Mouse (Mus musculus) CD4-positive helper T cell, adult 2 months (primary cell): ENCODE measurements around the gene Tdrd6.

ENCODE experiments used
- DNase-seq: peaks from one replicate; pipeline ENCODE4 v3.0.0-alpha.2; 2012; ENCODE audit warnings: low read depth, missing footprints, low spot score

Tdrd6 gene

DNA sequence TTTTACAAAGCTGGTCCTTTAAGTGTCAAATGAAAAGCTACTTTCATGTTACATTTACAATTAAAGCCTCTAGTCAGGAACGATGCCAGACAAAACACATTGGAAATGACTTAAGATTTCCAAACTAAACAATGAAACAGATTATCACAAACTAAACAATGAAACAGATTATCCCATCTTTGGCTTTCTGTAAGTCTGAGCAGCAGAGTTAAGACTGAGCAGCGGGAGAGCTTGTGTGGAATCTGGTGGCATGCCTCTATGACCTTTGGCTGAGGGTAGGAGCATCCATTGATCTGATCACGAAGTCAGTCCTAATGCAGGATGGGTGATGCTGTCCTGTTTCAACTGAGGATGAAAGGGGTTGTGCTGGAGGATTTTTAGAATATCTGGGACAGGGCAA, 17.9 kb downstream of the Tdrd6 start:
- DNase-seq = no peak

GRCm38 (mm10) chr17:43611586-43611985, 18.5 kb downstream of the Tdrd6 start:
- DNase-seq = peak; percentile 16

GRCm38 (mm10) chr17:43606704-43607103, 23.4 kb downstream of the Tdrd6 start:
- peak; percentile 33 for DNase-seq

DNA sequence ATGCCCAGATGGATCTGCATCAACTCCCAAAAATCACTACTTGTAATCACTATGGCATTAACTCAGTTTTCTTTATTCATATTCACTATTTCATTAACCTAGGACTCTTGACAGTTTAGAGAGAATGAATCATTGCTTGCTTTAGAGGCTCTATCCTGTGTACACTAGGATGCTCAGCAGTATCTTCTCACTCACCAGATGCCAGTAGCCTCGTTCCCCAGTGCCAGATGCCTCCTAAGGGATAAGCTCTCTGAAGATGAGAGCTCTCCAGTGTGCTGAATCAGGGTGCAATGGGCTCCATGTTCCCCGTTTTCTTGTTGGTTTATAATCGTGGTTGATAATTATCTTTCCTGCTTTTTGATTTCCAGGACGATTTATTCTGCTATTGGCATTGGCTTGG, 31.4 kb downstream of the Tdrd6 start:
- DNase-seq = no peak

- no peak for DNase-seq
These were observed 32.4 kb downstream of the Tdrd6 start for GRCm38 (mm10) chr17:43597742-43598141.

DNA sequence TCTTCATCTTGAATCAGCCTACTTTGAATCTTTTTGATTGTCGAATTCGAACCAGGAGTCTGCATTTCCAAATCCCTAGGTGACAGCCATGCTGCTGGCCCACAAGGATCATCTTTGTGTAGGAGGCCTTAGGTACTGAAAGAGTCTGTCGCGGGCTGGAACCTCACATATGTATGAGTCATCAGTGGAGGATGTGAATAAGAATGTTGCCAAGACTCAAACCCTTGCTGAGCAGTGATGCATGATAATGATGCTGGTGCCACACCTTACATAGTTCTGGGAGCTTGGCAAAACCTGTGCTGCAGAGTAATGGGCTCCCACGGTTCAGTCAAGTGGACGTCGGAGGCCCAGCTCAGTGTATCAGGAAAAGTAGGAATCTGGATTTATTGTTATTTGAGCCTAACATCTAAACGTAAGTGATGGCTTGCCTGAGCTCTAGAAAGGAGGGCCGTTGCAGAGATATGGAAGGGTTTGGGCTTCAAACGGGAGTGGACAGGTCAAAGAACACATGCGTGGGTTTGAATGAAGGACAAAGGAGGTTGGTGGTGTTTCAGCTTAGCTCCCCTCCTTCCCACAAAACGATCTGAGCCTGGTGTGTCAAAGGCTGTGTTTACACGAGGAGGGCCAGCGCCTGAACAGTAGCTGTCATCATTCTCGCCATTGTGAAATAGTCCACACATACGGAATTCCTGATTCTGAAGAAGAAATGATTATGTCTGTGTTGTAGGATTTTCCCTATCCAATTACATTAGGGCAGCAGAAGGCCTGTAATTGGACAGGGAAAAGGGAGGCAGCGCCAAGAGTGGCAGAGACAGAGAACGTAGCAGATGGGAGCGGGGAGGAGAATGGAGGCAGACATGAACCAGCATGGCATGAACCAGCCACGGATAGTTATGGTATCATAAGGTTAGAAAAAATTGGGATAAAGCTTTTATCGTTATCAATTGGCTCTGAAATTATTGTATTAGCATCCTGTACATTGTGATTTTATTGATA, 37.5 kb downstream of the Tdrd6 start:
- DNase-seq = no peak

- no peak for DNase-seq
These were observed 39.6 kb downstream of the Tdrd6 start for GRCm38 (mm10) chr17:43590531-43590930.

DNA sequence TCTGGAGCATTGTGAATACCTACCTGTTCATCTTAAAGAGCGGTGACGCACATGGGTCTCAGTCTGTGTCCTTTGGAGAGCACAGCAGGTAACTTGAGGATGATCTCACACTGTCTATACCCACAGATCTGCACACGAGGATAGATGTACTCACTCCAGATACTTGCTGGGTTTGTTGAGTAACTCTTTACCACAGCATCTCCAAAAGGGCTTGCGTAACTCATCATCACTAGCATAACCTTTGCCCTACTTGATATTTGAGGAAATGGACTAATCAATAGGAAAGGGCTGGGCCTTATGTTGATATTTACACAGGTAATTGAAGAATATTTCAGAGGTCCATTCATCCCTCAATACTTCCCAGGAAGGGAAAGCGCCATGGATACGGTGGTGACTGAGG, 40.3 kb downstream of the Tdrd6 start:
- DNase-seq = no peak

DNA sequence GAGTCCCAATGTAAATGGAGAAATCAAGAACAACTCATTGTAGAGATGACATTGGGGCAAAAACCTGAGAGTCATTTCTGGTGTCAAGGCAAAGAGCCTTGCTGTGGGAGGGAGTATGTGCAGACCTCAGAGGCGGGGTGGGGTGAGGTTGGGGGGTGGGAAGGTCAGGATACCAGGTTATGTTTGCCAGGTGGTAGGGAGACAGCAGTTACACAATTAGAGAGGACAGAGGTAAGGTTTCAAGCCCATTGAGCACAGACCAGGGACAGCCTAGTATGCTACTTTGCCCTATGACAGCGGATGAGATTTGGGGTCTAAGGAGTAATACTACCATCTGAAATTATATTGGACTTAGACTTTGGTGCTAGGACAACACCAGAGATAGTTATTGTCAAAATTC, 42.8 kb downstream of the Tdrd6 start:
- DNase-seq = no peak

- no peak for DNase-seq
These were observed 45.3 kb downstream of the Tdrd6 start for GRCm38 (mm10) chr17:43584771-43585170.

GRCm38 (mm10) chr17:43581012-43581467, 49.1 kb downstream of the Tdrd6 start:
- DNase-seq = no peak

- no peak for DNase-seq
These were observed 49.6 kb downstream of the Tdrd6 start for GRCm38 (mm10) chr17:43580456-43580855.

DNA sequence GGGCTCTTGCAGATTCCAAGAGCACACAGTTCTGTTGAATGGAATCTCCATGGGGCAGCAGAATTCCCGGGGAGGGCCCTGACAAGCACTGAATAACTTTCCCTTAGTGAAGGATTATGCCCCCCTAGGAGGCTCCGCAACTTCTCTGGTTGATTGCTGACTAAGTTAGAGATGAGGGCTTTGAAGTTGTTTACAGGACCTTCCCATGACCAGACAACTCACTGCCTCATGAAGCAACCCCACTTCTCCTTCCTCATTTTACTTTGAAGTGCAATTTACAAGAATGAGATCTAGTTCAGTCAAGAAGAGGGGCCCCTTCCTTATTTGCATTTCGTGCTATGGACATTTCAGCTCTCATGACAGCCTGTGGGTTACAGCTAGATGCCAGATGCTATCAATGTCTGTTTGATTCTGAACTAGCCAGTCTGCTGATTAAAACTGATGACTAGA, 56.5 kb downstream of the Tdrd6 start:
- DNase-seq = no peak

DNA sequence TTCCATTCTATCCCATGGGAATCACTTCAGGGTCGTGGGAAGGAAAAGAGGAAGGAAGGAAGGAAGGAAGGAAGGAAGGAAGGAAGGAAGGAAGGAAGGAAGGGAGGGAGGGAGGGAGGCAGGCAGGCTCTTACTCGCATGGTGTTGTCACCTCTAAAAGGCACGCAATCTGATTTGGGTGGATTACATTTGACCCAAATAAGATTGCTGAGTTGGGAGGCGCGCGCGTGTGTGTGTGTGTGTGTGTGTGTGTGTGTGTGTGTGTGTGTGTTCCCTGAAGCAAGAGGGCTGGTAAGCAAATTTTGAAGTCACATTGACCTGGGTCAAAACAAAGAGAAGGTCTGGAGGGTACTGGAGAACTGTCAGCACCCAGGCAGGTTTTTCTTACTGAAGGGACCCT, 60.8 kb downstream of the Tdrd6 start:
- no peak for DNase-seq

DNA sequence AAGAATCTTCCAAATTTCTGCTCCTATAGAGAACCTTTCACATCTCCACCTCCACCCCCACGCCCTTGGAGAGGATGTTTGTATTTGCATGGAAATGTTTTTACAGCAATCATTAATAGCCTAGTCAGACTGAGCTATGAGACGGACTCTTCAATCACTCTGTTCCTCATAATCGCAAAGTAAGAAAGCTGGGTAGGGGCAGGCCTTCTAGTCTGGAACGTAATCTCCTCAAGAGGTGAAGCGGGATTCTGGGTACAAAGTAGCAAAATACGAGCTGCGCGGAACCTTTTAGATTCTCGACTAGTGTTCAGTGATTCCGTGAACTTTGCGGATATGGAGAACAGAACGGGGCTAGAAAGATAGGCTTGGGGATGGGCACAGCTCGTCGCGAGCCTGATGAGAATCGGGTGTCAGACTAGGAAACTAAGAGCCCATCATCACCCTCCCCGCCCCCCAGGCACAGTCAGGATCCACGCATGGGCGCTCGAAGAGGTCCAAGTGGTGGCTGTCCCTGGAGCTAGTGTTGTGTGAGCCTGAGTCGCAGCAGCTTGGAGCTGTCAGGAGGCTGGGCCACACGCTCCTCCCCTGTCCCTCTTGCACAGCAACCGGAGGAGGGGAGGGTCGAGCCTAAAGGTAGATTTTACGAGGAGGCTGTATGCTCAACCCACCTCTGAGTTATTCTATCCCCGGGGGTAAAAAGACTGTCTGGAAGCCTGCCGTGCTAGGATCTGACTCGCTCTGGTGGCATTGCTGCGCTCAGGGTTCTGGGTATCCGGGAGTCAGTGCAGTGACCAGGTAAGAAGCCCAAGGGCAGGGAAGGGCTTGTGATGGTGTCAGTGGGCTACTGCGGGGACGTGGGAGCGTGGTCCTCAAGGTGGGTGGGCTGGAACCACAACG, 61.9 kb downstream of the Tdrd6 start, which contains the start of gene Pla2g7:
Gene Pla2g7, plus strand, starts transcription at position 107 of the 897 bp plus-strand sequence.
- DNase-seq = no peak

- no peak for DNase-seq
These were observed 62.5 kb downstream of the Tdrd6 start for GRCm38 (mm10) chr17:43567593-43567991.
